Mouse (Mus musculus) adrenal gland, adult 10 weeks (tissue): ENCODE measurements around the gene Fstl4. TPM values are rescaled to one million over a fixed set of nuclear protein-coding genes. Genes with fewer than 3 reads are reported as not detected.

Source experiments
- polyA plus RNA-seq: library from polyadenylated mRNA; stranded (reverse); fragments of 350-450 nt; fragmentation: Illumina TruSeq; extraction: RNeasy Lipid Tissue Mini Kit (QIAGEN cat#74804); gene quantifications from one replicate; pipeline ENCODE4 v1.2.3, GENCODE M21; 2014; ENCODE audit warnings: low read depth, low replicate concordance

Gene Fstl4
- not detected for polyA plus RNA-seq

DNA sequence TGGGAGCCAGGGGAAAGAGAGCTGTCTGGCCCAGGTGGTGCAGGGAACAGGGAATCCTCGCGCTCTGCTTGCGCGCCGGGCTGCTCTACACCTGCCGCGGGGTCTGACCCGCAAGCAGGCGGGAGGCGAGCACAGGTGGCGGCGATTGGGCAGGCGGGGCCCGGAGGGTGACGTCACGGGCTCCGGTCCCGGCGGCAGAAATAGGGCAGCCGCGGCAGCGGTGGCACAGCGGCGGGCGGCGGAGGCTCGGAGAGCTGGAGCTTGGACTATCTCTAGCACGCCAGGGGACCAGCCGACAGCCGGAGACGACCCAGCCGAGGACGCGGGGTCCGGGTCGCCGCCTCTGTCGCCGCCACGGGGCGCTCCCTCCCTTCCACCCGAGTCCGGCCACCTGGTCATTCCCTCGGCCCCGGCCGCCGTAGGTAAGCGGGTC is at the start of gene Fstl4:
Gene Fstl4, plus strand, starts transcription at position 174 of the 433 bp plus-strand sequence.

